Mouse (Mus musculus) thymus, postnatal 36 days (tissue): Measurements from ENCODE around the gene Aldh3b2.

Source experiments
- DNase-seq, 2 experiments: peaks; one replicate each; pipeline ENCODE4 v3.0.0; 2022; ENCODE audit warnings: mixed read lengths in 2 of 2

The Aldh3b2 gene

DNA sequence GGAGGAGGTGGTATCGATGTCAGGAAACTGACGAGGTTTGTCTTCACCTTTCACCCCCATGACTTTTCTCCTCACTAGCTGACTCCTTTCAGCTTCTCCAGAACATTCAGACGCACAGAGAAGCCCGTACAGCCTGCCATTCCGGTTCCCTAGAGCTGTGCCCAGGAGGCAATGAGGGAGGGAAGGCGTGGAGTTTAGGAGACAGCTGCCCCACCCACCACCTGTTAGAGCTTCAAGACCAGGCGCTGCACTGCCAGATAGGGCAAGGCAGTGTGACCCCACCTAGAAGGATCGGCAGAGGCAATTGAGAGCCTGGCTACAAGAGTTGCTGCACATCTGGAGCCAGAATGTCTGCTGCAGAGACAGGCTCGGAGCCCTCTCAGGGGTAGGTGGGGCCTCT is at the start of gene Aldh3b2:
TSS of gene Aldh3b2 (plus strand) at position 100 of the 400 bp plus-strand sequence.
- DNase-seq = no peak

- DNase-seq = no peak
Measured at GRCm38 (mm10) chr19:3922661-3923371, 49.3 kb upstream of the Aldh3b2 start.

DNA sequence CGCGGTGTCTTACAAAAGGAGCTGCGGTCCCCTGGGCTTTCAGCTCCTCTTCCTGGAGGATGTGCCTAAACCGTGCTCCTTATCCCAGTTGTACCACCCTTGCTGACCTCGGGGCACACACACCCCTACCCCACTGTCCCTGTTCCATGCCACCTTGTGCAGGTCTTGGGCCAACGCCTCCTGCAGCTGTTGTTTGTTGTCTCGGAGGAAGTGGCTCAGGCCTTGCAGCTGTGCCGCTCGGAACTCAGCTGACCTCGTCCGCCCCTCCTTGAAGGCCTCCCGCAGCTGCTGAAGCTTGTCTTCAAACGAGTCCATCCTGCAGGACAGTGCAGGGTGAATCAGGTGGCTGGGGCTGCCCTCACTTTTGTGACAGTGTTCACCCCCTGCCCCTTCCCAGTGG is 48.5 kb upstream of the Aldh3b2 start:
- DNase-seq = peak in 1 of 2 experiments; percentile 51

GRCm38 (mm10) chr19:3924190-3924589 is 47.9 kb upstream of the Aldh3b2 start:
- DNase-seq = no peak

GRCm38 (mm10) chr19:3924868-3925267 is 47.3 kb upstream of the Aldh3b2 start:
- no peak for DNase-seq

- no peak for DNase-seq
Measured at GRCm38 (mm10) chr19:3925859-3926258, 46.3 kb upstream of the Aldh3b2 start.

GRCm38 (mm10) chr19:3926279-3926678 is 45.8 kb upstream of the Aldh3b2 start:
- no peak for DNase-seq

DNA sequence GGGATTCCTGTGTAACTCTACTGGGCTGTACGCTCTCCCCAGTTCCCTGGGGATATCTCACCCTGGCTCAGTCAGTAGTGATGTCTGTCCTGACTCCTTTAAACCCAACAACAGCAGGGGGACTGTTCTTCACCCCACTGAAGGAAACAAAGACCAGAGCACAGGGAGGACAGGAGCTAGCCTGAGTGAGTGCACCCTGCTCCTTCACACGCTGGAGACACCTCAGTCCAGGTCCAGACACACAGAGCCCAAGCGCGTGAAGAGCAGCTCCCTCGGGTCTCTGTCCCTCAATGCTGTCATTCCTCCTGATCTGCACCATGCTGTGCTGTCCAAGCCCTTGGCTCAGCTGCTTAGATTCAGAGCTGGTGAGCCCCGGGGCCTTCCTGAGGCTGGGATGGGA is 45.4 kb upstream of the Aldh3b2 start:
- DNase-seq = no peak

DNA sequence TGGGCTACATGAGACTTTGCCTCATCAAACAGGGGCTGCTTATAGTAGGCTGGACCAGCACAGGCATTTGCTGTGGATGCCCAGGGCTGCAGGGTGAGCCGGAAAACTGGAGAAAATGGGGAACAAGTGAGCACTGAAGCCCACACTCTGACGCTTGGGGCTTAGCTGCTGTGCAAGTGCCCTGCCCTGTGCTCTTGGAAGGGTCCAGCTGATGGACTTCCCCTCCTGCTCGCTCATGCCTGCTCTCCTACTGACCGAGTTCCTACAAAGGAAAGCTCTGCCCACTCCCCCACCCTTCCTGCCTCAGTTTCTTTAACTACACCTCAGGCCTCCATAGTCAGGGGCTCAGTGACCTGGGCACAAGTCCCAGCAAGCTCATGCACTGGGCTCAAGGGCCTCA is 44.1 kb upstream of the Aldh3b2 start:
- DNase-seq = no peak

- DNase-seq = no peak
Measured at GRCm38 (mm10) chr19:3928779-3929178, 43.3 kb upstream of the Aldh3b2 start.

DNA sequence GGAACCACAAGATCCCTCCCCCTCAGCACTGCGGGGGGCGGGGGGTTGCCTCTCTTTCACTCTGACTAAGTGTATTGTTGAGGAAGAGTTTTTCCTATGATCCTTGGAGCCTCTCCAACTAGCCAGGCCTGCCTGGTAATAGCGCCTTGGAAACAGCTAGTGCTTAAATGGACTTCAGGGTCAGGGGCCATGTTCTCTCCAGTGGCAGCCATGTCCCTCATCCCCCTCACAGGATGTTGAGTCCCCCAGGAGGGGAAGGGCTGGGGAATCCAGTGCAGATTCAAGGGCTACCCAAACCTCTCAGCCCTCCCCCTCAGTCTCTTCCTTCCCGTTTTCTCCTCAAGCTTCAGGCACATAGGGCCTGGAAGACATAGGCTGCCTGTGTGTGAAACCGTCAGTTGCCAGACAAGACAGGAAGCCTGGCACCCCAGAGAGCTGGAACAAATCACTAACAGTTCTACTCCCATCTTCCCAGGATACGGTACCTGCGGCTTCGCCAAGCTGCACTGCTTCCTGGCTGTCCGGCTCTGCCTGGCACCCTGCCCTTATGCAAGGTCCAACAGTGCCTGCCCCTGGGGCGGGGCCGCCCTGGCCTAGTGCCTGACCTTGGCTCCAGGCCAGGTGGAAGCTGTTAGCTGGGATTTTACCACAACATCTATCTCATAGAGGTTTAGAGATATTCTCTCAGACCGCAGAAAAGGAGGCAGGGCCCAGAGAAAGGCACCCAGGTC is 42.8 kb upstream of the Aldh3b2 start, which contains the start of gene Aldh3b1:
TSS of gene Aldh3b1 (minus strand) at position 598 of the 731 bp plus-strand sequence.
- DNase-seq = peak in 1 of 2 experiments; percentile 43

- DNase-seq = peak; percentile 51 to 74
Measured at GRCm38 (mm10) chr19:3930262-3931057, 41.7 kb upstream of the Aldh3b2 start.

DNA sequence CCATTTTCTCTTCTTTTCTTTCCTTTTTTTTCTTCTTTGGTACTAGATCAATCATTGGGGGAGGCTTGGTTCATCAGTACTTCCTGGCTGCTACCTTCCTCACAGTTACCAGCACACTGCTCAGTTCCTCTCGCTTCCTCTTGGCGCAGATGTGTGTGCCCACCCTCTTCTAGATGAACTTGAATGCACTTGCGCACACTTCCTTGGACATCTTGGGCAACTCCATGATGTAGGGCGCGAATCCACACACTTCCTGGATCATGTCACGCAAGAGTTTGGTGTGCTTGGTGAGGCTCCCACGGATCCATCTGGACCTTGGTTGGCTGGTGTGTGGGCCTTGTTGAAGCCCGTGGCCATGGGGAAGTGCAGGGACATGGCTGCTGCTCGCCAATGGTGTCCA is 40.4 kb upstream of the Aldh3b2 start:
- DNase-seq = no peak

GRCm38 (mm10) chr19:3935032-3935895 is 36.9 kb upstream of the Aldh3b2 start, which contains the start of gene Unc93b1:
Gene Unc93b1, plus strand, starts transcription at chr19:3935186.
- peak in 1 of 2 experiments; percentile 31 for DNase-seq

- DNase-seq = peak; percentile 60 to 64
Measured at GRCm38 (mm10) chr19:3935896-3936850, 36.0 kb upstream of the Aldh3b2 start.

GRCm38 (mm10) chr19:3942315-3942714 is 29.8 kb upstream of the Aldh3b2 start:
- no peak for DNase-seq

DNA sequence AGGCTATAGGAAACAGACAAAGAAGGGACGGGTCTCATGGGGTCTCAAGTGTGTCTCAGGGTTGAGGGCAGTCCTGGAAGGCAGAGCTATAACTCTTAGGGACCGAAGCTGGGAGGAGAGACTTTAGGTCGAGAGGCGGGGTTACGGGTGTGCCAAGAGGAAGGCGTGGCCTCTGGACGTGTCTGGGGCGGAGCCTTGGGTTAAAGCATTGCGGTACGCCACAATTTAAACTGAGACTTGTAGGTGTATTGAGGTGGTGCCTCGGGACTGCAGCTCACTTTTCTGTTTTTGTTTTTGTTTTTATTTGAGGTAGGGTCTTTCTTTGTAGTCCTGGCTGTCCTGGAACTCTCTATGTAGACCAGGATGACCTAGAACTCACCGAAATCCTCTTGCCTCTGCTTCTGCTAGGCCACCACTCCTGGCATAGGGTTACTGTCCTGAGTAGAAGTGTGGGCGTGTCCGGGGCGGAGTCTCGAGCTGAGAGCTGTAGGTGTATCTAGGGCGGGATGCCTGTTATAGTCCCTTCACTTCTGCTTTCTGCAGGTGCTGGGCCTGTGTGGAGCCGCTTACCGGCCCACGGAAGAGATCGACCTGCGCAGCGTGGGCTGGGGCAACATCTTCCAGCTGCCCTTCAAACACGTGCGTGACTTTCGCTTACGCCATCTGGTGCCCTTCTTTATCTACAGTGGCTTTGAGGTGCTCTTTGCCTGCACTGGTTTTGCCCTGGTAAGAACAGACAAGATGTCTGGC is 29.0 kb upstream of the Aldh3b2 start:
- peak; percentile 63 to 68 for DNase-seq

DNA sequence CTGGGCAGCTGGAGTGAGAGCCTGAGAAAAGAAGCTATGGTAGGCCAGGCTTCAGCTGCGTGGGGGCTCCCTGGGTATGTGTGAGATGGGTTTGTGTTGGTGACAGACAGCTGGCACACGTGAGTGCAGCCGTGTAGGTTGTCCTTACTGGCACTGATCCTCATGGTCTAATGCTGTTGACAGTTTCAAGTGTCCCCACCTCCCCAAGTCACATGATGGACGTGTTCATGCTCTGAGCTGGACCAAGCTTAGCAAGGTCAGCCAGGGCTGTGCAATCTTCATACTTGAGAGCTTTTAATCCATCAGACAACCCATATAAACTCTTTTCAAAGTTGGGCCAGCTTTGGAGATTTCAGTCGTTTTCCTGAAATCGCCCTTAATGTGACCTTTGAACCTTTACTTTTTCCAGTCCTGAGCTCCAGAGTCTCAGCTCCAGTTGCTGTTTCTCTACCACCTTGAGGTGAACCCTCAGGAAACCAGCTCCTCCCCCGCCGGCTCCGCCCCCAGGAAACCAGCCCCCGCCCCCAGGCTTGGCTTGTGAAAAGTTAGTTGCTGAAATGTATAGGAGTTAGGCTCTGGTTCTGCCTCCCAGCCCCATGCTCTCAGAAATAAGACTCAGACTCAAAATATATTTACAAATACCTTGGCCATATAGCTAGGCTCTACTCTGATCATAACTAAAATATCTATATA is 26.1 kb upstream of the Aldh3b2 start:
- DNase-seq = peak; percentile 77

- DNase-seq = peak; percentile 67
Measured at GRCm38 (mm10) chr19:3946715-3947114, 25.4 kb upstream of the Aldh3b2 start.

DNA sequence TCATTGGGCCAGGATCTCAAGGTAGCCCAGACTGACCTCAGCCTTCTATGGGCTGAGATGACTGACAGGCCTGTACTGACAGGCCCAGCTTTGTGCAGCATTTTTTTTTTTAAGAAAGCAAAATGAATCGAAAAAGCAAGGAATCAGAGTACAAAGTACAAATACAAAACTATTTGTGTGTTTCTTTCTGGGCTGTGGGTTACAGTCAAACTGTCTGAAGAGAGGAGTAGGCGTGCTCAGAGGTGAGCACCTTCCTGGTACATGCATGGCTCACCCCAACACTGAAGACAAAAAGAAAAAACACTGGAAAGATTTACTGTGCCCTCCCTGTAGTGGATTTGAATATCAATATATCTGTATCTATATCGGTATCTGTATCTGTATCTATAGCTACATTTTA is 24.3 kb upstream of the Aldh3b2 start:
- no peak for DNase-seq
